Mouse (Mus musculus): Measurements from ENCODE around the gene Kat5.

GRCm38 (mm10) chr19:5606196-5606595, 3.8 kb downstream of the Kat5 start:
- TF ChIP-seq CTCF (IDR thresholded peaks at IDR 0.05; ENCODE audit: low read depth) (no peak), EP300 (IDR thresholded peaks at IDR 0.05; ENCODE audit: low read depth) (no peak)
